8 mouse cellular contexts compared by ENCODE assay signal in genomic region chr7:136894106-136894986, GRCm38 (mm10). TPM values are rescaled to one million over a fixed set of nuclear protein-coding genes. Genes with fewer than 3 reads are reported as not detected.
DNase-seq lines count a peak whose midpoint lies in the region; ATAC-seq lines count a peak whose summit lies in the region.

Gene Mgmt, plus strand, starts transcription at chr7:136894614.

- intact Hi-C loops in left cerebral cortex, postnatal 14 days (cut with DNase I): no loop called here

- H3K27me3 ChIP-seq in embryonic facial prominence, embryonic 10.5 days (replicated peaks; ENCODE audit: low read depth, poor library complexity, severe bottlenecking): no peaks in the 10 kb centered on the region
- no peaks in the 10 kb centered on the region for H3K27me3 ChIP-seq in intestine, embryonic 15.5 days (replicated peaks)

- H3K9me3 ChIP-seq in embryonic facial prominence, embryonic 10.5 days: no peaks in the 10 kb centered on the region
- H3K9me3 ChIP-seq in intestine, embryonic 15.5 days: no peaks in the 10 kb centered on the region

- peak; percentile 99 for ATAC-seq in intestine, embryonic 15.5 days
- ATAC-seq in megakaryocyte-erythroid progenitor cell, adult 5-6 weeks (replicated peaks; ENCODE audit: low FRiP score, low TSS enrichment, poor library complexity, severe bottlenecking): peak; percentile 98

- H3K36me3 ChIP-seq in embryonic facial prominence, embryonic 10.5 days (replicated peaks): no peaks in the 10 kb centered on the region
- no peaks in the 10 kb centered on the region for H3K36me3 ChIP-seq in intestine, embryonic 15.5 days

- peaks cover 22% of the 10 kb centered on the region for H3K4me1 ChIP-seq in embryonic facial prominence, embryonic 10.5 days
- H3K4me1 ChIP-seq in intestine, embryonic 15.5 days (replicated peaks): 0 out of 2 replicates have a peak, but pooled peaks cover 9% of the 10 kb centered on the region

- H3K4me3 ChIP-seq in embryonic facial prominence, embryonic 10.5 days: peak within 1 kb of the TSS; percentile 56
- H3K4me3 ChIP-seq in intestine, embryonic 15.5 days (replicated peaks): peak within 1 kb of the TSS; percentile 38

- peak within 1 kb of the TSS; percentile 48 for H3K9ac ChIP-seq in intestine, embryonic 15.5 days

- peak; percentile 97 for DNase-seq in adrenal gland, postnatal 14 days
- DNase-seq in embryonic facial prominence, embryonic 10.5 days (ENCODE audit: low spot score): peak; percentile 97
- peak; percentile 82 to 91 for DNase-seq in gastrocnemius, postnatal 4 days (ENCODE audit: low spot score in 2 of 2)
- peak; percentile 74 to 81 for DNase-seq in left cerebral cortex, postnatal 14 days (ENCODE audit: low spot score in 2 of 2)
- DNase-seq in right cerebral cortex, postnatal 14 days: peak; percentile 80
- DNase-seq in urinary bladder, postnatal 25 days (ENCODE audit: low spot score): peak; percentile 84

- peak within 1 kb of the TSS; percentile 87 for H3K27ac ChIP-seq in embryonic facial prominence, embryonic 10.5 days (replicated peaks)
- H3K27ac ChIP-seq in intestine, embryonic 15.5 days: peak within 1 kb of the TSS; percentile 40; the same call in 1 of the 2 replicates

- 10% methylated on average over 33 of the region's 33 CpGs for WGBS in embryonic facial prominence, embryonic 10.5 days
- WGBS in intestine, embryonic 15.5 days: 10% methylated on average over 33 of the region's 33 CpGs

- peak within 1 kb of the TSS; percentile 71 for H3K4me2 ChIP-seq in intestine, embryonic 15.5 days (replicated peaks)

RNA-seq across cellular contexts. Expression of gene Mgmt, which starts in this region (rescaled TPM):
- total RNA-seq in adrenal gland, postnatal 14 days (2021): 6.0 and 6.3 TPM in 2 replicates
- 5.4 and 5.8 TPM in 2 replicates for polyA plus RNA-seq in embryonic facial prominence, embryonic 10.5 days (2016; fragmentation: Nextera tagmentation; extraction: Ambion mirVana)
- 1 to 10 TPM; 3.0 to 3.9 TPM for total RNA-seq in gastrocnemius, postnatal 4 days (2021)
- 5.2 and 6.2 TPM in 2 replicates for polyA plus RNA-seq in intestine, embryonic 15.5 days (2015; fragmentation: Nextera tagmentation; extraction: Ambion mirVana)
- total RNA-seq in left cerebral cortex, postnatal 14 days (2021): under 1 TPM; 0.51 to 0.59 TPM
- 3.7 and 5.0 TPM in 2 replicates for total RNA-seq in megakaryocyte-erythroid progenitor cell, adult 5-6 weeks (2014; fragmentation: Nextera tagmentation)
- total RNA-seq in megakaryocyte-erythroid progenitor cell, adult 5-6 weeks (2017): 2.5 and 4.0 TPM in 2 replicates

Comparison
In these comparisons a context has a peak if more than half of its experiments do, and no peak if none do; other contexts are left out.
1. Peak in every context shown above with its lines: DNase-seq, ATAC-seq, H3K4me3 ChIP-seq and H3K27ac ChIP-seq.
2. Peak in DNase-seq in left cerebral cortex, postnatal 14 days; RNA of the gene not detected or under 1 TPM.